Mouse (Mus musculus) thymus, postnatal 25 days (tissue): ENCODE measurements at regions not wholly inside any gene's neighbourhood (a gene's known extent, or its start where the extent isn't known, plus 50 kb on each side); places are given as distances from the start of the nearest gene placed in this dataset.
A peak's percentile ranks its signal among the peaks of the same experiment; 100 is the strongest.

Experiments used
- DNase-seq: peaks from one replicate; pipeline ENCODE4 v3.0.0; 2022

GRCm38 (mm10) chr12:70675846-70676245 is 149.5 kb upstream of the Frmd6 start:
- DNase-seq = no peak

DNA sequence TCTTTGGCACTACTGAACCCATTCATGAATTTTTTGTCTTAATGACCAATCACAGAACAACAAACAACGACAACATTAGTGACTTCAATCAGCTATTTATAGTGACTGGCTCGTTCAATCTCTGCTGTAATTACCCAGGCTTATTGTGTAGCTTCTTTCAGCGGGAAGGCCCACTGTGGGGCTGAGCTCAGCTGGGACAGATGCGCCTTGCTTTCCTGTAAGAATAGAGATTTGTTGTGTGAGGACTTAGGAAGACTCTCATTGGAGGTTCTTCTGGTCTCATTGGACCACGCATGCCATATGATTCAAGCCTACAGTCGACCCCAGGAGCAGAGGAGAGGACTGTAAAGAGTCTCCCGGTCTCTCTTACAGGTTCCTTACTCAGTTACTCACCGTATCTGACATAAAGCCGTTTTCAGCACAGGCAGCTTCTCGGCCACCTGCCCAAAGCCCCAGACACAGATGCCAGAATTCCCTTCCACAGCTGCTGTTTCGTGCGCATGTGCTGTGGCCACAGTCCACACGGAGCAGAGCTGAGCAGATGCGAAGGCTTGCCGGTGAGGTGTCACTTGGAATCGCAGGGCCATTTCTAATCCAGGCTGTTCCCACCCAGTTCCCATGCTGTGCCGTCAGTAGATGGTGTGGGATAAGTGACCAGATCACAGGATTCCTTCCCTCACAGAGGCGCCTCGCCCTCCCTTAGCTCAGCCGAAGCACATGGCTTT is 145.5 kb upstream of the Frmd6 start:
- no peak for DNase-seq

GRCm38 (mm10) chr12:70681407-70681990 is 143.8 kb upstream of the Frmd6 start:
- DNase-seq = peak; percentile 21

DNA sequence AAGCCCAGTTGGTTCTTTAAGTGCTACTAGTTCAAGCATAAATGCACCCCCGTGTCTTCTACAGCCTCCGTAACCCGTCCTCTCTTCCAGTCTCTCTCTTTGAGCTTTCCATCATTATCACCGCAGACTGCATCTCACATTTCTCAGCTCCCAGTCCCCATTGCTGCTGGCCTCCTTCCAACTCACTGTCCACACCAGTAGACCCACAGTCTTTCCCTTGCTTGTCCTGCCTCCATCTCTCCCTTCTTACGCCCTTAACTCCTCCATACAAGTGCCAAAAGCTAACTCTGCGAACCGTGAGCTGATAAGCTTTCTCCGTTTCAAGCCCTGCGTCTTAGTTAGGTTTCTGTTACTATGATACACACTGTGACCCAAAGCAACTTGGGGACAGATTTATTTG is 141.0 kb upstream of the Frmd6 start:
- no peak for DNase-seq

DNA sequence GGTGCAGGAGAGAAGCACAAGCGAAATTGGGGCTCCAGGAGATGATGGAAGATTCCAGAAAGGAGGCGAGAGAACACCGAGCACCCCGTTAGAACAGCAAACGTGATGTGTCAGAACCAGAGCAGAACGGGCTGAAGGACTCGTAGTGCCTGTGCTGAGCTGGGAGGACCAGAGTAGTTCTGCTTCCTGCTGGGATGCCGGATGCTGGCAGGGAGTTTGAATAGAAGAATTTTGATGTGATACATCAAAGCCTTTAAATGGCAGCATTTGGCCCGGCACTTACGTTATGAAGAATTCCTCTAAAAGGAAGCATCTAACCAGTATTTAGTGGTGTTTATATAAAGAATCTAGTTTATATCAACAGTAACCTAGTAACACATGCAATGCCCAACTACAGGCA is 139.9 kb upstream of the Frmd6 start:
- no peak for DNase-seq

- DNase-seq = no peak
Observed at GRCm38 (mm10) chr12:70686337-70686736, 139.0 kb upstream of the Frmd6 start.

- no peak for DNase-seq
Observed at GRCm38 (mm10) chr12:70686971-70687370, 138.3 kb upstream of the Frmd6 start.

GRCm38 (mm10) chr12:70695162-70695561 is 130.2 kb upstream of the Frmd6 start:
- no peak for DNase-seq

GRCm38 (mm10) chr12:70696256-70696655 is 129.1 kb upstream of the Frmd6 start:
- DNase-seq = no peak

GRCm38 (mm10) chr12:70698466-70698865 is 126.8 kb upstream of the Frmd6 start:
- DNase-seq = no peak

DNA sequence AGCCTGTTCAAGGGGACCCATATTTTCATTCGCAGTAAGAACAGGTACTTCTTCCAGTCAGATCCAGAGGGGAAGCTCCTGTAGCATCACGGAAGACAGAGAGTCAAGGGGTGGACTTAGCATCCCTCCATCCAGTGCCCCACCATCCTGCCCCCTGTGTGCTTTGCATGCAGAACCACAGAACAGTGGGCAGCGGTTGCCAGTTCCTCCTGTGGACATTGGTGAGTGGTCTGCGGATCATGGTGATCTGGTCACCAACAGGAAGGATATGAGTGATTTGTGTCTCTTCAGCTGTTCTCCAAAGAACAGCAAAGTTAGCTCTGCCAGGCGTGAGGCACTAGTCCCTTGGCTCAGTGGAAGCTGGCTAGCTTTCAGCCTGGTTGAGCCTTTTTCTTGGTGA is 122.8 kb upstream of the Frmd6 start:
- DNase-seq = no peak

DNA sequence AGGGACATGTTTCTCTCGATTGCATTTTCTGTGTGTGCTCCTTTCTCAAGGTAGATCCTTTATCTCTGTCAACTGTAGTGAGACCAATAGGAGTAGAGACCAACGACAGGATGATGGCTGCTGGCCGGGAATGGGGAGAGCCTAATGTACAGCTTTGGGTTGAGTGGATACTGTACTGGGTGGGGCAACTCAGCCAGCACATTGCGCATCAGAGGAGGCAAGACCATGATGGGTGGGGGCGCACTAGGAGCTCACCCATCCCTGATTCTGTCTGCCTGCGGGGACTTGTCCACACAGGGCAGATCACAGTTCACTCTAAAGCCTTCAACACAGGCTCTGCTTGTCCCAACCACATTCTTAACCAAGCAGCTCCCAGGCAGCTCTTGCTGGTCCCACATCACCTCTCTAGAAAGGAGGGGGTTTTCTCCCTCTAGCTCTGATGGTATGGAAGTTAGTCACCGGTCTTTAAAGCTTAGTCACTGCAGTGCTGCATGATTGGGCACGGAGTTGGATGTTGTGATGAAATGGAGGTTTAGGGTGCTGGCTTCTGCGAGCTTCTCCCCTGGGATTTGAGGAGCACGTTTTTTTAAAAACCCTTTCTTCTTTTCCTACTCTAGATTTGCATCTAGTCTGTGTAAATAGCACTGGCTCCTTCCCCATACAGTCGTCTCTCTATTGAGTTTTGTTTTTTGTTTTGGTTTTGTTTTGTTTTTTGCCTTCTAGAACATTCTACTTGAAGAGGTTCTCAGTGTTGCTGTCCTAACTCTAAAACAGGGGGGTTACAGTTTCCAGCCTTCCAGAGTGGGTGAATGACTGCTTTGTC is 118.3 kb upstream of the Frmd6 start:
- DNase-seq = no peak

DNA sequence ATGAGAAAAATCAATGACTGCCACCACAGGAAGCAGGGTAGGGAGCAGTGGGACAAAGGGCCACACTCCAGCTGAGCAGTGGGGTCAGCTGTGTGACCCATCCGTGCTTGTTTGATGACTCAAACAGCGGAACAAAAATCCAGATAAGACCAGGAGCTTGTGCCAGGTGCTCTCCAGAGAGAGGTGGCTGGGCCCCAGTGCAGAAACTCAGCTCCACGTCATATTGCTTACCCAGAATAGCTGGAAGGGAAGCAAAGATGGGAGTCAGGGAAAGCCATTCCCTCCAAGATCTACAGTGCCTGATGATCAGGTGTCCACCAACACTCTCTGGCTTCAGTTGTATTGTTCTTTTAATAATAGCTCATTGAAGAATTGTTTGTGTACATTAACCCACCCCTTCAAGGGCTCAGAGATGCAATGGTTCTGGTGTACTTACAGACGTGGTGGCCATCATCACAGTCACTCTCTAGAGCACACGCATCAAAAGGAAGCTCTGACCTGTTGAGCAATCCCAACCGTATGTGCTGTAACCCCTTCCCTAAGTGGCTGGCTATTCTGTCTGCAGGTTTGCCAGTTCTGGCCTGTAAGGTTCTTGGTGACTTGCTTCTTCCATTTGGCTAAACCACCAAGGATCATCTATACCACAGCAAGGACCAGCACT is 117.6 kb upstream of the Frmd6 start:
- DNase-seq = no peak

DNA sequence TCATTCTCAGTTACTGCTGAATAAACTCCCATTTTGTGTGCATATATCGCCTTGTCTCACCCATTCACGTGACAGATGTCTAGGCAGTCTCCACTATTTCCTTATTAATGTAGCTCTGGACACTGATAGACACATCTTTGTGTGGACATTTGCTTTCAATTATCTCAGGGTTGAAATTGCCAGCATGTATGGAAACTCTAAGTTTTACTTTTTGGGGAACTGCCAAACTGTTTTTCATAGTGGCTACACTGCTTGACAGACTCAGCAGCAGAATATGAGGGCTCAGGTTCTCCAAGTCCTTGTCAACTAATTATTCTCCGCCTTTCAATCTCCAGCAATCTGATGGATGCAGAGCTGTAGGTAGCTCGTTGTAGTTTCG is 117.0 kb upstream of the Frmd6 start:
- DNase-seq = no peak

DNA sequence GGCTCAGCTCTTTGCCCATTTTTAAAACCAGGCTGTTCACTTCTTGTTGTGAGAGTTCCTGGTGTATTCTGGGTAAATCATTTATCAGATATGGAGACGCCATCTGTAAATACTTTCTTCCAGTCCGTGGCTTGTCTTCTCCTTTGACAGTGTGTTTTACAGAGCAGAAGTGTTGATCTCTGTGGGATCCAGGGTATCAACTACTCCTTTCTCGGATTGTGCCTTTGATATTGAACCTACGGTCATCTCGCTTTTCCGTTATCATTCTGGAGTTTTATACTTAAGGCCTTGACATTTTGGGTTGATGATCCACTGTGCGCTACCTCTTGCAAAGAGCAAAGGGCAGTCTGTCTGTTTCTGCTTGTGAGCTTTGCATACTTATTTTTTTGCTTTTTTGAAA is 115.0 kb upstream of the Frmd6 start:
- no peak for DNase-seq

DNA sequence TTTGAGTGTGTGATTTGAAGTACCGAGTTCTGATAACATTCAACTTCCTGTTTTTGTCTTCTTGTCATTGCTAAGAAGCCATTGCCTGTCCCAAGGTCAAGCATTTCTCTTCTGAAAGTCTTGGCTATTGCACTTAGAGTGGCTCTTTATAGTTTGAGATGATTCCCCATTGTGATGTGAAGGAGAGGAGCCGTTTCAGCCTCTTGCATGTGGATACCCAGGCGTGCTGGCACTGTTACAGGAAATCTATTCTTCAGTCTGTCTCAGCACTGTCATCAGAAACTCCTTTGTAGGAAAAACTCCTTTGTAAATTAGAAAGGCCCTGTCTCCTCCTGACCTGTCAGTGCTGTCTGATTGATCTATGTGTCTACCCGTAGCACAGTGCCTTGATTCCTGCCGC is 114.3 kb upstream of the Frmd6 start:
- DNase-seq = no peak

GRCm38 (mm10) chr12:70712322-70713024 is 112.8 kb upstream of the Frmd6 start:
- no peak for DNase-seq

DNA sequence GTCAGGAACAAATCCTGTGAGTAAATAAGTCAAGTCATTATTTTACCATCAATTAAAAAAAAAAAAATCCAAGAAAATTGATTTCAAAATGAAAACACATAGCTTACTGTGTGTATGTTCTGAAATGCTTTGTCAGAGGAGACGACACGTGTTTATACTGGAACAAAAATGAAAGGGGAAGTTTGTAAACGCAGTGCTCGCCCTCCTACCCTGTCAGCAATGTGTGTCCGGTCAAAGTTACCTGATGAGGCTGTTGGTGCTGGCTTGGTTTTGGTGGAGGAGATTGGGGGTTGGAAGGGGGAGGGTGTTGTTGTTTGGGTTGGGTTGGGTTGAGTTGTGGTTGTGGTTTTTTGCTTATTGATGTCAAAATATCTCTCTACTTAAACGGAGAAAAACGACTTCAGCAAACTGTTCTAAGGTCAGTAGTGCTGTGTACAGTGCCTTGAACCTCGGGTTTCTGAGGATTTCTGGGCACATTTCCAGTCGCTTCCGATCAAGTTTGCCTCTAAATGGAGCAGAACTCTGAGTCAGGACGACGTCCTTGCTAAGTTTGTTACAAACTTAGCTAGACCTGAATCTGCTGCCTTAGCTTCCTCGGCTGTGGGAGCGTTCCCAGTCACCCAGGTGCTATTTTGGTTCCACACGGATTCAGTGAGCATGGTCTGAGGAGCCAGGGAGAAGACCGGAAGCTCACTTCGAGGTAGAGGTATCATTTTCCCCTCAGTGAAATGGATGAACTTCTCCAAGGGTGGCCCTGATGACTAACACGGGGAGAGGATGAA is 111.6 kb upstream of the Frmd6 start:
- no peak for DNase-seq

GRCm38 (mm10) chr12:70714281-70714679 is 111.0 kb upstream of the Frmd6 start:
- DNase-seq = no peak

GRCm38 (mm10) chr12:70715836-70716235 is 109.5 kb upstream of the Frmd6 start:
- no peak for DNase-seq

- no peak for DNase-seq
Observed at GRCm38 (mm10) chr12:70718602-70719001, 106.7 kb upstream of the Frmd6 start.

DNA sequence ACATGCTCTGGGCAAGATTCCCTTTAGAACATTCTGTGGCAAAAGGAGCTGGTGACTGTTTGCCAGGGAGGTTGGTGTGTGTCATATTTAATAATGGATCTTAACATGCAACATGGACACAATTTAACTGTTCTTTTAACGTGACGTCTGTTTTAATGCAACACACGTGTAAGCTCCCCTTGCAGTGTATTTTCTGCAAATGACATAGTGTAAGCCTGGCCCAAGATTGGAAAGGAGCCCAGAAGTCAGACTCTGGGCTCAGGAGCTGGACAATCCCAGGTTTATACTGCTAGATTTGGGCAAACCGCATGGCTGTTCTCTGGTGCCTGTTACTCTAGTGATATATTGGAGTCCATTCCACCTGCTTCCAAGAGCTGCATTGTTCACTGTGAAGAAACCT is 106.1 kb upstream of the Frmd6 start:
- DNase-seq = no peak
